In the genomic region with DNA sequence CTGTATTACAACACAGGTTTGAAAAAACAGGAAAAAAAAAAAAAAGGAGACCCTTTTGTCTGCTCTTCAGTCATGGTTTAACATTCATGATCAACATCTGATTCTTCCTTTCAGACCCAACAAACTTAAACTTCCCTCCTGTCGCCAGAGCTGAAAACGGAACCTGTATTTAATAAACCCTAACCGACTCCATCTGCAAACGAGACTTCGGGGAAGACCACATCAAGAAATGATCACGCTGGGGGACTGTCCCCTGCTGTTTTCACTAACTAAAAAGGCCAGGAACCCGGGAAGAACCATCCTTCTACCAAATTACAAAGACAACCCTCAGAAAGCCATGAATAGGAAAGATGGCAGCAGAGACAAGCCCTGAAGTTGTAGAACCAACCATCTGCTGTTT, we compare ENCODE assay signal across 19 mouse cellular contexts.
"Had no signal": no experiment of that assay in that cellular context is flagged by ENCODE, and none has a peak within 500 bp of the region (broad histone marks: within the 10 kb centered on the region; RNA-seq: fewer than 3 reads in every experiment).

No protein-coding gene starts in this region.

- H3K27me3 ChIP-seq: midbrain, embryonic 12.5 days; neural tube, embryonic 13.5 days; neural tube, embryonic 15.5 days had no signal

- ATAC-seq: liver, postnatal 0 days; midbrain, embryonic 16.5 days had no signal

- H3K4me3 ChIP-seq: midbrain, embryonic 10.5 days; midbrain, embryonic 12.5 days; myocyte; neural tube, embryonic 13.5 days; neural tube, embryonic 15.5 days had no signal

- DNase-seq: liver, postnatal 0 days; lung, embryonic 14.5 days; lung, postnatal 10 days; lung, postnatal 4 days; midbrain, embryonic 14.5 days; retina, postnatal 1 day; right cerebral cortex, adult 18-20 months; right cerebral cortex, postnatal 25 days; right cerebral cortex, postnatal 4 days; spleen, adult 18-20 months; thymus, adult 18-20 months; thymus, postnatal 14 days; thymus, postnatal 36 days had no signal

- H3K4me2 ChIP-seq: lung, embryonic 14.5 days; midbrain, embryonic 12.5 days; neural tube, embryonic 13.5 days; neural tube, embryonic 15.5 days had no signal

- H3K9me3 ChIP-seq: midbrain, embryonic 10.5 days; midbrain, embryonic 12.5 days; neural tube, embryonic 13.5 days; neural tube, embryonic 15.5 days had no signal

- H3K4me1 ChIP-seq: midbrain, embryonic 10.5 days; midbrain, embryonic 12.5 days; neural tube, embryonic 13.5 days; neural tube, embryonic 15.5 days had no signal

- H3K27ac ChIP-seq: midbrain, embryonic 10.5 days; midbrain, embryonic 12.5 days; neural tube, embryonic 13.5 days; neural tube, embryonic 15.5 days had no signal

- H3K9ac ChIP-seq: liver, postnatal 0 days; lung, embryonic 14.5 days; midbrain, embryonic 12.5 days; neural tube, embryonic 13.5 days; neural tube, embryonic 15.5 days had no signal

- H3K36me3 ChIP-seq: midbrain, embryonic 10.5 days; midbrain, embryonic 12.5 days; neural tube, embryonic 13.5 days had no signal
